Mouse (Mus musculus) CD8-positive naive resting alpha-beta T cell, adult 2 months (primary cell): ENCODE results near the gene Ccdc6.
A peak's percentile ranks its signal among the peaks of the same experiment; 100 is the strongest.

ENCODE experiments used
- DNase-seq, 2 experiments: peaks; one replicate each; pipeline ENCODE4 v3.0.0; 2022; ENCODE audit warnings: low read depth in 2 of 2, low spot score in 2 of 2

Gene Ccdc6

DNA sequence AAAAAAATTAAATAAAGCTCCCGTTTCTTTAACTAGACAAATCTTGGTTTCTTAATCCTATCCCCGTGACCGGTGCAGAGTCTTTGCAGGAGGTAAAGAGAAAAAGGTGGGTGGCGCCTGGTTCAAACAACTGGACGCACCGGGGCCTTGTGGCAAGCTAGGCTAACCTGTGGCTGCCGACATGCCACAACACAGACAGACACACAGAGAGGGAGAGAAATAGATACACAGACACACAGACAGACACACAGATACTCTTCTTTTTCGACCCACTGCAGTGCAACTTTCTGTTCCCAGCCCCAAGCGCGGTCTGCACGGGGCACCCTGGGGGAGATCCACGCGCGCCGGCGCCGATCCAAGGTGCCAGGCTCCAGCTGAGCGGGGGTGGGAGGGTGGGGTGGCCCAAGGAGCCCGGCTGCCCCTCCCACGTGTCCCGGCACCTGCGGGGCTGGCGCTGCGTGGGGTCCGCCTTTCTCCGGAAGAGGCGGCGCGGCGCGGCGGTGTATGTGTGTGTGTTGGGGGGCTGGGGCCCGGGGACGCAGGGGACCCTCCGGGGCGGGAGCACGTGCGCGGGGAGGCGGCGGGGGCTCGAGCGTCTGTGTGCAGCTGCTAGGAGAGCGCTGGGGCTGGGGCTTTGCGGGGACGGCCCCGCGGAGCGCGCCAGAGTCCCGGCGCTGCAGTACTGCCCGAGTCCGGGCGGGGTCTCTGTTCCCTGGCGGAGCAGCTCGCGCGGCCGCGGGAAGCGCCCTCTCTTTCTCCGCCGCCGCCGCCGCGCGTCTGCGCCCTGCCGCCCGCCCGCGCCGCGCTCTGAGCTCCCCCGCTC, at the start of gene Ccdc6:
Gene Ccdc6, plus strand, starts transcription at position 756 of the 823 bp plus-strand sequence.
- DNase-seq, result peak; percentile 71 to 75

DNA sequence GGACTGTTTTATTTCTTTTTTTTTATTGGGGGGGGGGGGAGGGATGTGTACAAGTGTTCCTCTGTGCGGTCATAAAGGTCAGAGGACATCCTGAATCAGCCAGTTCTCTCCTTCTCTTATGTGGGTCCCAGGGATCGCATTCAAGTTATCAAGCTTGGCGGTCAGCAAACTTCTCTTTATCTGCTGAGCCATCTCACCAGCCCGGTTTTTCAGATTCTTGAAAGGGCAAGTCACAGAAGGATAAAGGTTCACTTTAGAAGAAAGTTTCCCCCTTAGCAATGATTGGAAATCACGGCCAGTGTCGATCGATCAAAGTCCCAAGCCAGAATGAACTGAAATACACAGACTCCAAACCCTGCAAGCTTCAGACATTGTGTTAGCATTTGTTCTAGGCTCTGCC, 47.1 kb upstream of the Ccdc6 start:
- DNase-seq, result no peak

DNA sequence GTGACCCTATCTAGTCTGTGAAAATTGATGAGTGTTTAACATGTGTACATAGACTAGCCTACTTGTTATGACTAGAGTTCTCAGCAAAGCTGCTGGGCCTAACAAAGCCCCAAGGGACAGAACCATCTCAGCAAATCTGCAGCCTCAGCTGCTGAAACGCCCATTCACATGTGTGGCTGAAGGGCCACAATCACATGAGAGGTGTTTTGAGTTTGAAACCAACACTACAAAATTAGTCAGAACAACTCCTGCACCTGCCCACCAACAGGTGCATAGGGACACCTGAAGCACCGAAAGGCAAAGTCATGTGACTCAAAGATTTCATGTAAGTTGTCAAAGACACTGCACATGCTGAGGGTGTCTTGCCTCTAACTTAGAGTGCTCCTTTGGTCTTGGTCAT, 41.6 kb upstream of the Ccdc6 start:
- DNase-seq, result no peak

DNA sequence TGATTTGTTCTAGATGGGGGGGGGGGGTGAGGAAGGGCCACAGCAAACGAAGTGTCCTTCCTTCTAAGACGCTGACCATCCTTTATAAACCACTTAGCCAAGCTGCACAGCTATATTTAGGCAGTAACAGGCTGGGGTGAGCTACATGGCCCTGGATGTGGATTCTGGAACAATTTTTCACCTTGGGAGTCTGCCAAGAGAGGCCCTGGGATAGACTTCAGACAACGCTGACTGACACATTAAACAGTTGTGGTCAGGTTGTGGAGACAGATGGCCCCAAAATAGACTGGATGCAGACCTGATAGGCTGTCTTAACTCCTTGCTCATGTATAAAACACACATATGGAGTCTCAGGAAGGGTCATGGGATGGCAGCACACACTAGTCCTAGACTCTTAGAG, 39.9 kb upstream of the Ccdc6 start:
- no peak for DNase-seq

DNA sequence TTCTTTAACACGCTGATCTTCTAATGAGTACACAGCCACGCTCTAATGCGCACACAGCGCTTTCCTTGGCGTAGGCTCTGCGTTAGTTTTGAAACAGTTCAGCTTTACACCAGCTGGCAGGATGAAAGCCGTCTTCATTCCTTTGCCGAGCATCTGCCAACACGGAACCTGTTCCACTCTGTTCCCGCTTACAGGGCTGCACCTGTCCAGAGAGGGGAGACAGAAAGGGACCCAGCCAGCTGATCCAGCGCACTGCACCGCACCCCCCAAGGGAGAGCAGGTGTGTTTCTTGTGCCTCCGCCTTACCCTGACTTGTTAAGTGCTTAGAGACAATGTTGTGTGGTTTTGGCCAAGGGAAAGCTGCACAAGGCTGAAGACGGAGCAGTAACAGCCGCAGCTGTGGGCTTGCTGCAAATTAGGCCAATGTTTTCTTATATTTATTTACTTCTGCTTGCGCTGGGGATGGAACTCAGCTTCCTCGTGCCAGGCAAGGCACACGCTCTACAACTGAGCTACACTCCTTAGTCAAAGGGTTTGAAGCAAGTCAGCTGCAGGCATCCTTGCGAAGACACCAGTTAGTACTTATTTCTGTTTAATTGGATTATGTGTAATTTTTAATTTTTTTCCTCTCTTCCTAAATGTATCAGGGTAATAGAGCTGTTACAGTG, 36.8 kb upstream of the Ccdc6 start:
- DNase-seq, result no peak

DNA sequence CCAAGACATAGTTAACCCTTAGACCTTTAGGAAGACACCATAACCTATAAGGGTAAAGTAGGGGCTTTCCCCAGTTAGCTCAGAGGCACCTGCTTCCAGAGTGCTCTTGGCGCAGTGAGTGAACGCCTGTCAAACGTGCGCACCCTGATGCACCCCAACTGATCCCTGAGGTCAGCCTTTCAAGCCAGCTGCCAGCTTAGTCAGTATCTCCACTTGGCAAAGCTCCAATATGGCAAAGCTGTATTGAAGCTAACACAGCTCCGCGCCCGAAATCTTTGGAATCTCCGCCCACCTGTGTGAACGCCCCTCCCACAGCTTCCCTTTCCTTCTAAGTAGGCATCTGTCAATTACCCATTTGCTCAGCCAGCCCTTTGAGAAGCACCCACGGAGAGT, 36.2 kb upstream of the Ccdc6 start:
- no peak for DNase-seq

DNA sequence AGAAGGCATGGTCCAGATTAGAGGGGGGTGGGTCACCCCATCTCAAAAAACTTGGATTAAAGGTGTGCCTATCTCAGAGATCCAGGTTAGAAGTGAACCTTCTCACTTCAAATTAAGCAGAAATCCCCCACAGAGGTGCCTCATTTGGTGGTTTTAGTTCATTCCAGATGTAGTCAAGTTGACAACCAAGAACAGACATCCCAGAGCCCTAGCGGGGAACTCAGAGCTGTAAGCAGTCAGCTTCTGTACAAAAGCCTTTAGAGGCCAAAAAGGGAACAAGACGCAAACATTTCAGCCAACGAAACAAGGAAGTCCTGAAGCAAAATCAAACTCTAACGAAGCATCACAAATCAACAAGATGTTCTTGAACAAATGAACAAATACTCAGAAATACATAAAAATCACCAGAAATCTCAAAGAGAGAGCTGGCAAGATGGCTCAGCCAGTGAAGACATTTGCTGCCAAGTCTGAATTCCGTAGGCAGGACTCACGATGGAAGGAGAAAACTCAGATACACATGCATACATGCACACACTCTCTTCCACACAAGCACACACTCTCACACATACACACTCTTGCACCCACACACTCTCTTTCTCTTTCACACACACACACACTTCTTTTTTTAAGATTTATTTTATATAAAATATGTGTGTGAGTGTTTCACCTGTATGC, 32.9 kb upstream of the Ccdc6 start:
- no peak for DNase-seq

DNA sequence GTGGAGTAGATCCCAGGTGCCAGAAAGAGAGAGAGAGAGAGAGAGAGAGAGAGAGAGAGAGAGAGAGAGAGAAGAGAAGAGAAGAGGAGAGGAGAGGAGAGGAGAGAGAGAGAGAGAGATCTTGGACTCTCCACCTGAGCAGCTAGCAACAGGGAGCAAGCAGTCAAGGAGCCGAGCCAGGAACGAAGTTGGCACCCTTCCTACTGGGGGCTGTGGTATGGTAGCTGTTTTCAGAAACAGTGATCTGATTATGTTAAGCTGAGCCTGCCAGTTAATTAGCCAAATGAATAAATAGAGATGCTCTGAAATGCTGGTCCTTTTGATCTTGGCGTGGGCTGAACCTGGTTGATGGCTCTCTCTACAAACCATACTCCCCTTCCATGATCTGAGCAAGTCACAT, 31.7 kb upstream of the Ccdc6 start:
- DNase-seq, result no peak

DNA sequence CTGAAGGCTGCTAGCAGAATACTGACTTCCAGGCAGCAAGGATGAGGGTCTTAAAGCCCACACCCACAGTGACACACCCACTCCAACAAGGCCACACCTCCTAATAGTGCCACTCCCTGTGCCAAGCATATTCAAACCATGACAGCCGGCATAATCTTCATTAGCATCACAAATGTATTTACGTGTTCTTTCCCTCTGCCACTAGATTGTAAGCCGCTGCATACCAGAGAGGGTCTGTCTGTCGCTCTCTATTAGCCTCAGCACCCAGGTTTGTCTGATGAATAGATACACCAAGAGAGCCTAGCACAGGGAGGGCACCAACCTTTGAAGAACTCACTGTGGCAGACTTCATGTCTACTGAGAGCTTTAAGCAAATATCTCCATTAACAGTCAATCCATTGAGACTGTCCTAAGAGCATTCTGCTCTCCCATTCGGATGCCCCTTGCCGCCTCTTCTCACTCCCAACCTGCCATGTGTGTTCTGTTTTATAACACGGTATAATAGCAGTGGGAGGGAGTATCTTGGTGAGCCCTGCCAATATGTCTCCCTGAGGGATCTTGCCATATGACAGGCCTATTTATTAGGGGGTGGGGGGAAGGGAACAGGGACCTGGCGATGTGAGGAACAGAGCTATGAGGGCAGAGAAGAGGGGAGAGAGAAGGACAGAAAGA, 30.3 kb upstream of the Ccdc6 start:
- no peak for DNase-seq

DNA sequence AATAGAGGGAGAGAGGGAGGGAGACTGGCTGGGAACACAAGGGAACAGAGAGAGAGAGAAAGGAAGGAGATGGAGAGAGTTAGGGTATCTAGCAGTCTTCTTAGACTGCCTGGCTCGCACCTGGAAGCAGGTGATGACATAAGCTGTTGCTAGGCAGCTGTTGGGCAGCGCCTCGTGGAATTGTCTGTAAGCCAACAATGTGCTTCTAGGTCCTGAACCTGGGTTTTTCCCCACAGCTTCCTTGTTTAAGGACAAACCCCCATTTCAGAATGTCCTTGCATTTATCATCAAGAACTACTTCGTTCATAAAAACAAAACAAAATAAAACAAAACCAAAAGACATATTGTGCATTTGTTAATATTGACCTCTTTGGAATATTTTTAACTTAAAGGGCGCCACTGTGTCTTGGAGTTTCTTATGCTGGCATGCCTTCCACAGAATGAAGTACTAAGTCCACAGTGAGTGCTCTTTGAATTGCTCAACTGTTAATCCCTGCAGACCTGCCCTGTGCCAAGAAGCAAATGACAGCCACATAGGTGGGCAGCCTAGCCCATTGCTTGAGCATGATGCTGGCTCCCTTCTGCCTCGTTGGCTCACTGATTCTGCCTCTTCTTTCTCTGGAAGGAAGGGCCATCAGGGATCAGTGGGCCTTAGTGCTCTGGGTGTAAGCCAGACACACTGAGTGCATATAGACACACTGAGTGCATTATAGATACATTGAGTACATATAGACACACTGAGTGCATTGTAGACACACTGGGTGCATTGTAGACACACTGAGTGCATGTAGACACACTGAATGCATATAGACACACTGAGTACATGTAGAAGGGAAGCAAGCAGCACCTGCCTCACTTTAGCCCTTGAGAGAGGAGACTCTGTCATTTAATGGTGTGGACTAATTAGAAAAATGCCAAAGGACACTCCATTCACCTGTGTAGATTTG, 29.5 kb upstream of the Ccdc6 start:
- no peak for DNase-seq

DNA sequence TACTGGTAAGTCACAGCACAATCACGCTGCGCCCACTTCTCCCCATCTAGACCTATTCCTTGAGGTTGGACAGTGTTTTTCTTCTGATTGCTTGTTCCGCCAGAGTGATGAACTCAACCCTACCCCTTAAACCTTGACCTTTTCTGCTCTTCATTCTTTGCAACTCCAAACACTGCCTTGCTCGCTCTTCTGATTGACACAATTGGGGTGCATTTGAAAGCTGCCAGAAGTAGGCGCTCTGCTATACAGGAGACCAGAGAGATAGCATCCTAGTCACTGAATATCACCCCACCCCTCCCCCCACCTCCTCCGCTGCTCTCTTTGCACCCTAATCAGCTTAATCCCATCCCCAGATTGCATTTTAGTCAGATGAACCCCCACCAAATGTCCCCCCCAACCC, 27.6 kb upstream of the Ccdc6 start:
- no peak for DNase-seq

DNA sequence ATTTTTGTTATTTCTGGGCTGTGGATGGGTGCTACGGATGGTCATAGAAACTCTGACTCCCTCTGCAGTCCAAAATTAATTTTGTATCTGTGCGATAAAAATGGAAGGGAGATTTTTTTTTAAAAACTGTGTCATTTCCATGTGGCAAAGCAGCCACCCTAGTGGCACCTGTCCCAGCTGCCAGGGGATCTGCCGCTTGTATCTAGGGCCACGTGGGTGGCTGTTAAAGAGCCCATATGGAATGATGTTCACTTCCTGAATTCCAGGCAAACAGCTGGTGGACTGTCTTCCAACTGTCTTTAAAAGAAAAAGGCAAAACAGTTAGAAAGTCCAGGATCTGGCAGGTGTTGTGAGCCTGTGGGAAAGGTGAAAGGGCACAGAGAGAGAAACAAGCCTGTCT, 25.6 kb upstream of the Ccdc6 start:
- no peak for DNase-seq

DNA sequence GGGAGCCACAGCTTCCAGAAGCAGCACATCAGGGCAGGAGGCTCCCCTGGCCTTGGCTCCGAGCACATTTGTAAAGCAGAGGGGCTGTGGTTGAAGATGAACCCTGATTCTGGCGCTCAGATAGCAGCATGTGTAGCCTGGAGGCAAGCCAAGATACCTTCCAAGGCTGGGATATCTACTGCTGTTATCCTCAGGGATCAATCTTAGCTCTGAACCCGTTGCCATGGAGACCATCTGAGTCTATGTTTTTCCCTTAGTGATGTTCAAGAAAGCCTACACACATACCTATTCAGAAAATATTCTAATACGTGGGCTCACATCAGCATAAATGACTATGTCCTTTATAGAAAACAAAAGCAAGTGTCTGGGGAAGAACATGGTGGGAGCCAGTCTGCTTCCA, 19.5 kb upstream of the Ccdc6 start:
- no peak for DNase-seq

DNA sequence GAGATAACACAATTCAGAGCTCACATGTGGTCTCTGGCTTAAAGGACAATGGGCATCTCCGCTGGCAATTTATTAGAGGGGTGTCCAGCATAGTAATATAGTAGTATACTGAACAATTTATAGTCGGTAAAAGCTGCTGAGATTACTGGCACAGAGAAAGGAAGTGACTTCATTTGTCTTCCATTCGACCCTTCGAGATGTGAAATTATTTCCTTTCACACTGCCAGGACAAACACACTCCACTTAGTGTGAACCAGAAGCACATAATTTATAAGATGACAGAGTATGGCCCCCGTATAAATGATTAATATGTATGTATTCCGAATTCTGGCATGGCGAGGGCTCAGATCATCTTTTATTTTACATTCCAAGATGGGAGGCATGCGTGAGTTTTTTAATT, 16.0 kb upstream of the Ccdc6 start:
- no peak for DNase-seq

DNA sequence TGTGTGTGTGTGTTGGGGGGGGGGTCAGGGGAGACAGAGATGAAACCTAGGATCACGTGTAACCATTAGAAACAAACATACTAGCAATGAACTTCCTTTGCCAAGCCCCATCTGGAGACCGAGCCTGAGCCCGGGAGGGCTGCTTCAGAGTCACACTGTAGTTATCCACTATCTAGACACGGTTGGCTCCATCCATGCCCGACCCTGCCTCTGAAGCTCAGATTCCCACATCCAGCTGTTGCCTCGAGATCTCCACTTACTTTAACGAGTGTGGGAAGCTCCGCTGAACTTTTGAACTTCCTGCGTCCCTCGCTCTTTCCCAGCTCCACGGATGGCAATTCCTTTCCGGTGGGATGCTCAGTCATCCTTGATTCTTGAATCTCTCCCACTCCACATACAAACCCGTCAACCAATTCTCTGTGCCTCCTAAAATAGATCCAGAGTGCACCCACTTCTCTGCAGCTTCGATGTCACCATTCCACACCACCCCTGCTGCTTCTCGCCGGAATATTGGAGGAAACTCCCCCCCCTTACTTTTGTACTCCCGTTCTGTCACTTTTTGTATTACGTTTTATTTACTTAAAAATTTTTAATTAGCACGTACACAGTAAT, 15.3 kb upstream of the Ccdc6 start:
- DNase-seq, result no peak

DNA sequence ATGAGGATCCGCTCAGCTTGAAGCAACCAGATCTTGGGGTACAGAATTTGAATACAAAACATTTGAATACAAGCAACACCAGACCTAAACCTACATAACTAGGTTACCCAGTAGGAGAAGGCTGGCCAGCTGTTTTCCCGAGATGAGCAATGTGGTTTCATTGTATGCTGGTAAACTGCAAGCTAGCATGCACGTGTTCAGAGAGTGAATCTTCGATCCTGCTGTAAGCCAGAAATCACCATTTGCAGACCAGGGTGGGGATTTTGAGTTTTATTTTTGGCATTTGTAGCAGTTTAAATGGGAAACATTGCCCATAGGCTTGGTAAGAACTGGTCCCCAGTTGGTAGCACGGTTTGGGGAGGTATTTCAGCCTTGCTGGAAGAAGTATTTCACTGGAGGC, 13.7 kb upstream of the Ccdc6 start:
- no peak for DNase-seq

DNA sequence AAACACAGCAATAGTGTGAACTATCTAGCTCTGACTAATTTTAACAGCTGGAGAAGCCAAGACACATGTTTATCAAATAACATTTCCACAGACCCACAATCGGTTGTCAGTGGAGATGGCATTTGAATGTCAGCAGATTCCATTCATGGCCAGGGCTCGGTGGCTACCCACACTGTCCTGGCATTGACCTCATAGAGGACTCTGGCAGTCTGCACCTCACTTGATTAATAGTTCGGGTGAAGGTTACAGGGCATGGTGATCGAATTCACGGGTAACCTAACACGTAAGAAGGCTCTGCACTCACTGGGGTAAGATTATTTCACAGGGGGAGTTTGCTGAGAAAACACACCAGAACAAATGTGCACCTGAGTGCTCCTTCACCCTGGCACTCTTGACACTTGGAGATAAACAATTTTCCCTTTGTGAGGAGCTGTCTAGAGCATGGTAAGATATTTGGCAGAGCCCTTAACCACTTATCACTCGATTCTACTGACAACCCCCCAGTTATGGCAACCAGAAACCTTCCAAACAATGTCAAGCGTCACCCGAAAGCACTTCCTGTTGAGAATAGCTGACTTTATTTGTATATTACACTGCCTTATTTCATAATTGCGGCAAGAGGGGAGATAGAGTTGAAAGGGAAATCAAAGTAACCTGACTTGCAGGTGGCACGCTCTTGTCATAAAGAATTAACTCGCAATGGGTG, 11.5 kb upstream of the Ccdc6 start:
- no peak for DNase-seq

DNA sequence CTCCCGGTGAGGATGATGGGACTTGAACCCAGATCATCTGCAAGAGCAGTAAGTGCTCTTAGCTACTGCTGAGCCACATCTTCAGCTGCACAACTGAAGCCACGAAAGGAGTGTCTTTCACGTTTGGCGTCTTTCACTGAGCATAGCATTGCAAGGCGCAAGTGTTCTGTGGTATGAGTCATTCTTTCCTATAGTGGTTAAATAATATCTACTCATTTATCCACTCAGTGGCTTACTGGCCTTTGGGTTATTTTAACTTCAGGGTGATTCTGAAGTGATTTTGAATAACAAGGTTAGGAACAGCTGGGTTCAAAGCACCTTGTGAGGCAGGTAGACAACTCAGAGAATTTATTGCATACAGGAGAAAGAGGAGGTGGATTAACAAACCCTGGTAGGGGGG, 8.1 kb upstream of the Ccdc6 start:
- DNase-seq, result no peak

DNA sequence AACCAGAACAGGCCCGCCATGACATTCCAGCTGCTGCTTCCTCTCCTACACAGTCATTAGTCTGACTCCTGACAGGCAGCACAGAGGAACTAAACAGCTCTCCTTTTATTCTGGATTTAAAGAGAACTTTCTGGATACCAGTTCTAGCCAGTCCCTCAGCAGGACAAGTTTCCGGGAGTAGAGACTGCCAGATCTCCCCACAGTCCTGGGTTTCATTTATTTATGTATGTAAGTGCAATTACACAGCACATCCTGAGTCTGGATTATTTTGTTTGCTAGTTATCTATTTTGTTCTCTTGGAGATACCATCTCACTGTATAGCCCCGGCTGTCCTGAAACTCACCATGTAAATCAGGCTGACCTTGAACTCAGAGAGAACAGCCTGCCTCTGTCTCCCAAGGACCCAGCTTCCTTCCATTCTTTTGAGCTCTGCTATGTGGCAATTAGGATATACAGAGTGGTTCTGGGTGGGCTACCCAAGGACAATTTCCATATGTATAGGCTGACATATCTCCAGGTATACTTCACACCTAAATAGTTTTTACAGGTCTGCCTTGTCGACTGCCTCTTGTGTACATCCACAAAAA, 5.0 kb upstream of the Ccdc6 start:
- DNase-seq, result no peak
